Mouse (Mus musculus) liver, adult 2 months (tissue): ENCODE results near the gene Pcx. TPM values are rescaled to one million over a fixed set of nuclear protein-coding genes. Genes with fewer than 3 reads are reported as not detected.
A peak's percentile ranks its signal among the peaks of the same experiment; 100 is the strongest.

ENCODE experiments used
- DNase-seq: peaks from one replicate; pipeline ENCODE4 v3.0.0-alpha.2; 2011; ENCODE audit warnings: low read depth, low spot score; ENCODE audit errors: extremely low read depth
- H3K27ac ChIP-seq: fragments of 200-500 bp; replicated peaks from 2 replicates; pipeline ENCODE4 v1.5.1; 2012; ENCODE audit warnings: low read depth, mild to moderate bottlenecking, control low read depth, inconsistent platforms, low read length; ENCODE audit not compliant: insufficient read depth
- H3K27me3 ChIP-seq: fragments of 200-500 bp; 2 replicates; pipeline ENCODE4 v1.6.1; 2012; ENCODE audit warnings: mild to moderate bottlenecking, moderate library complexity, low read length, inconsistent platforms; ENCODE audit not compliant: control insufficient read depth, insufficient read depth
- H3K36me3 ChIP-seq: fragments of 200-500 bp; 2 replicates; pipeline ENCODE4 v1.6.1; 2012; ENCODE audit warnings: low read length, inconsistent platforms; ENCODE audit not compliant: control insufficient read depth, insufficient read depth
- H3K4me1 ChIP-seq: fragments of 200-500 bp; 2 replicates; pipeline ENCODE4 v1.6.1; 2011; ENCODE audit warnings: low read length; ENCODE audit not compliant: control insufficient read depth, insufficient read depth
- H3K4me3 ChIP-seq: fragments of 200-500 bp; 2 replicates; pipeline ENCODE4 v1.5.1; 2011; ENCODE audit warnings: low read depth, mild to moderate bottlenecking, control low read depth, low read length, moderate library complexity; ENCODE audit not compliant: insufficient read depth
- H3K79me2 ChIP-seq: fragments of 200-500 bp; 2 replicates; pipeline ENCODE4 v1.6.1; 2012; ENCODE audit warnings: inconsistent platforms, mild to moderate bottlenecking, low read length, moderate library complexity; ENCODE audit not compliant: control insufficient read depth, insufficient read depth
- H3K9ac ChIP-seq: fragments of 200-500 bp; 2 replicates; pipeline ENCODE4 v1.6.1; 2012; ENCODE audit warnings: low read depth, mild to moderate bottlenecking, control low read depth, inconsistent platforms, low read length
- CTCF ChIP-seq: fragments of 200-500 bp; IDR thresholded peaks from 2 replicates; pipeline ENCODE4 v1.5.1; 2011; ENCODE audit warnings: low read depth, low read length, control low read depth
- POLR2A ChIP-seq: fragments of 200-500 bp; IDR thresholded peaks from 2 replicates; pipeline ENCODE4 v1.6.1; 2011; ENCODE audit warnings: low read length, control low read depth; ENCODE audit not compliant: insufficient read depth; ENCODE audit errors: extremely low read depth
- WGBS: fragments of 180-500 bp; shearing (Covaris S2); methylation state at CpG from one replicate; pipeline ENCODE4 v1.1.7; 2018; 5-methylcytosine and 5-hydroxymethylcytosine counted together
- polyA plus RNA-seq: library from polyadenylated mRNA; depleted of rRNA; stranded (reverse); fragments of >200 nt; gene quantifications from 2 replicates; pipeline ENCODE4 v1.2.3, GENCODE M21; 2012
- total RNA-seq: library from RNA; depleted of rRNA; stranded (reverse); fragments of >200 nt; gene quantifications from 2 replicates; pipeline ENCODE4 v1.2.3, GENCODE M21; 2014

The Pcx gene
- total and polyA plus RNA-seq, 2 experiments, result 237 to 269 TPM

DNA sequence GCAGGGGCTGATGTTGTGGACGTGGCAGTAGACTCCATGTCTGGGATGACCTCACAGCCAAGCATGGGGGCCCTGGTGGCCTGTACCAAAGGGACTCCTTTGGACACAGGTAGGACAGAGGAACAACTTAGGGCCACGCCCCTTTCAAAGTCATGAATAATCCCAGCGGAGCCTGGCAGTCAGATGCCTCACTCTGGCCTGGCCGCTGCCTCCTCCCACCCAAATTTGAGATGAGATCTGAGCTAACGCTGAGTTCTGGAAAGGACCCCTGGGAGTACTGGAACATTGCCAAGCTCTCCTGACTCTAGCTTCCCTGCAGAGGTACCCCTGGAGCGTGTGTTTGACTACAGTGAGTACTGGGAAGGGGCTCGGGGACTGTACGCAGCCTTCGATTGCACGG is 109.2 kb downstream of the Pcx start:
- Histone ChIP-seq H3K79me2 (no peaks in the 10 kb centered on the region), H3K36me3 (peaks cover 13% of the 10 kb centered on the region; the same call in 1 of the 2 replicates), H3K27me3 (no peaks in the 10 kb centered on the region), H3K27ac (no peak overlapping the region), H3K4me1 (peaks cover 1% of the 10 kb centered on the region; the same call in 1 of the 2 replicates), H3K9ac (no peak overlapping the region), H3K4me3 (no peak overlapping the region)
- WGBS, result 91% methylated on average over 10 of the region's 10 CpGs
- TF ChIP-seq POLR2A, result 0 out of 2 replicates have a peak, but pooled peaks have one; percentile 17
- no peak for TF ChIP-seq CTCF
- DNase-seq, result no peak

DNA sequence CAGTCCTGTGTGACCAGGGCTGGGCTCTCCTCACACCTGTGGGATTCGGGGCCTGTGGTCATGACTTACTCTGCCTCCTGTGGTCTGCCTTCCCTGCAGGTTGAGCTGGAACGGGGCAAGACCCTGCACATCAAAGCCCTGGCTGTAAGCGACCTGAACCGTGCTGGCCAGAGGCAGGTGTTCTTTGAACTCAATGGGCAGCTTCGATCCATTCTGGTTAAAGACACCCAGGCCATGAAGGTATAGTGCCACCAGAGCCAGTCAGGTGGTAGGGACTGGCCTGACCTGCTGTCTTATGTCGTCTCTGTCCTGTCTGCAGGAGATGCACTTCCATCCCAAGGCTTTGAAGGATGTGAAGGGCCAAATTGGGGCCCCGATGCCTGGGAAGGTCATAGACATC is 110.4 kb downstream of the Pcx start:
- DNase-seq, result peak; percentile 58
- peaks cover 13% of the 10 kb centered on the region; the same call in 1 of the 2 replicates for H3K36me3 ChIP-seq
- 54% methylated on average over 7 of the region's 7 CpGs for WGBS

DNA sequence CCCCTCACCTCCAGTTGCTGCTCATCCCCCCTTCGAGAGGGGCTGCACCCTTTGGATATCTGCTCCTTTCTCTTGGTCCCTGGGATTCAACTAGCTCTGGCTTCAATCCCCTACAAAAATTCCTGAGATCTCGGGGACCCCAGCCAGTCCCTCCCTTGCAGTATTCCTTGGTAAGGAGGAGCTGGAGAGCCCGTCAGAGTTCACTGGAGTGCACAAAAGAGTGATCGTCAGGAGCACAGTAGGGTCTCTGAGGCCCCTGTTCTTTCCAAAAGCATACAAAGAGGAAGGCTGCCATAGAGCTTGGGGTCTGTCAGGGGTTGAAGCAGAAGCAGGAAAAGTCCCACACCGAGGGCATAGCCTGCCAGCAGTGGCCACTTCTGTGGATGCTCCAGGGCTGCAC is 112.5 kb downstream of the Pcx start:
- H3K9ac ChIP-seq, result no peak overlapping the region
- H3K4me3 ChIP-seq, result no peak overlapping the region
- H3K27ac ChIP-seq, result no peak overlapping the region
- 82% methylated on average over 5 of the region's 5 CpGs for WGBS
- DNase-seq, result no peak
- no peaks in the 10 kb centered on the region for H3K27me3 ChIP-seq
- no peaks in the 10 kb centered on the region for H3K79me2 ChIP-seq
- H3K36me3 ChIP-seq, result peaks cover 13% of the 10 kb centered on the region; the same call in 1 of the 2 replicates
- no peak for TF ChIP-seq POLR2A
- TF ChIP-seq CTCF, result no peak
- H3K4me1 ChIP-seq, result peaks cover 13% of the 10 kb centered on the region

More for the DNA sequence above, 110.4 kb downstream of the Pcx start:
- Histone ChIP-seq H3K27ac (no peak overlapping the region), H3K4me1 (peaks cover 5% of the 10 kb centered on the region), H3K4me3 (no peak overlapping the region), H3K9ac (no peak overlapping the region), H3K79me2 (no peaks in the 10 kb centered on the region), H3K27me3 (no peaks in the 10 kb centered on the region)
- TF ChIP-seq POLR2A (no peak), CTCF (no peak)

DNA sequence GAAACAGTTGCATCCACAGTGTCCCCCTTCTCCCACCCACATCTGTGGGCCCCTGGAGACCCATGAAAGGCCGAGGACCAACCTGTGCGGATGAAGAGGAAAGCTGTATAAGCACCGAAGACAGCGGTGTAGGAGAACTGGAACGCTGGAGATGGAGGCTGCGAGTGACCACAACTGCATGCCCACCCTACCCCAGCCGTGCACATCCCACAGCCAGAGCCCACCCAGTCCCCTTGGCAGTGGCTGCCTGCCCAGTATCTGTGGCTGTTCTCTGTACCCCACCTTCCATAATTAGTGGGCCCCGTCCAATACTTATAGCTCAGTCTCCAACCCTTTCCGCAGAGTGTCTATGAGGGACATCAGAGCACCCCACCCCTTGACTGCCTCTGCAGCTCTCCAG is 113.1 kb downstream of the Pcx start:
- 91% methylated on average over 9 of the region's 9 CpGs for WGBS
- peaks cover 2% of the 10 kb centered on the region; the same call in 1 of the 2 replicates for H3K79me2 ChIP-seq
- peaks cover 13% of the 10 kb centered on the region for H3K4me1 ChIP-seq
- H3K27me3 ChIP-seq, result no peaks in the 10 kb centered on the region
- no peak overlapping the region for H3K4me3 ChIP-seq
- no peak for TF ChIP-seq CTCF
- TF ChIP-seq POLR2A, result no peak
- DNase-seq, result no peak
- no peak overlapping the region for H3K27ac ChIP-seq
- H3K36me3 ChIP-seq, result peaks cover 13% of the 10 kb centered on the region; the same call in 1 of the 2 replicates
- no peak overlapping the region for H3K9ac ChIP-seq

DNA sequence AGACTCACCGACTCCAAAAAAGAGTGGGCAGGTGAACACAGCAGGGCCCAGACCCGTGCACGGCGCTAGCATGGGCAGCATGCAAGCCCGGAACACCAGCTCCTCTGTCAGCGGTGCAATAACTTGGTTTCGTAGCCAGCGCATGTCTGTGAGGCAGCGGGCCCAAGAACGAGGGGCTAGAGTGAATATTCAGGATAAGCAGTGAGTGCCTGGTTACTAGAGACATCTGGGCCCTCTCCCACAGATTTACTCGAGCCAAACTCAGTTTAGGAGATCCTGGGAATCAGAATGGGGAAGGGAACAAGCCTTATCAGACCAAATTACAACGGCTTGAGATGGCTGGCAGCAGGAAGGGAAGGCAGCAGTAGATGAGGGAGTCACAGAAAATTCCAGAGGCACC is 113.7 kb downstream of the Pcx start:
- peaks cover 2% of the 10 kb centered on the region; the same call in 1 of the 2 replicates for H3K79me2 ChIP-seq
- no peaks in the 10 kb centered on the region for H3K27me3 ChIP-seq
- H3K27ac ChIP-seq, result no peak overlapping the region
- peaks cover 13% of the 10 kb centered on the region; the same call in 1 of the 2 replicates for H3K36me3 ChIP-seq
- peaks cover 13% of the 10 kb centered on the region for H3K4me1 ChIP-seq
- no peak overlapping the region for H3K4me3 ChIP-seq
- H3K9ac ChIP-seq, result no peak overlapping the region
- WGBS, result 89% methylated on average over 12 of the region's 12 CpGs
- DNase-seq, result no peak
- TF ChIP-seq POLR2A (no peak), CTCF (no peak)

DNA sequence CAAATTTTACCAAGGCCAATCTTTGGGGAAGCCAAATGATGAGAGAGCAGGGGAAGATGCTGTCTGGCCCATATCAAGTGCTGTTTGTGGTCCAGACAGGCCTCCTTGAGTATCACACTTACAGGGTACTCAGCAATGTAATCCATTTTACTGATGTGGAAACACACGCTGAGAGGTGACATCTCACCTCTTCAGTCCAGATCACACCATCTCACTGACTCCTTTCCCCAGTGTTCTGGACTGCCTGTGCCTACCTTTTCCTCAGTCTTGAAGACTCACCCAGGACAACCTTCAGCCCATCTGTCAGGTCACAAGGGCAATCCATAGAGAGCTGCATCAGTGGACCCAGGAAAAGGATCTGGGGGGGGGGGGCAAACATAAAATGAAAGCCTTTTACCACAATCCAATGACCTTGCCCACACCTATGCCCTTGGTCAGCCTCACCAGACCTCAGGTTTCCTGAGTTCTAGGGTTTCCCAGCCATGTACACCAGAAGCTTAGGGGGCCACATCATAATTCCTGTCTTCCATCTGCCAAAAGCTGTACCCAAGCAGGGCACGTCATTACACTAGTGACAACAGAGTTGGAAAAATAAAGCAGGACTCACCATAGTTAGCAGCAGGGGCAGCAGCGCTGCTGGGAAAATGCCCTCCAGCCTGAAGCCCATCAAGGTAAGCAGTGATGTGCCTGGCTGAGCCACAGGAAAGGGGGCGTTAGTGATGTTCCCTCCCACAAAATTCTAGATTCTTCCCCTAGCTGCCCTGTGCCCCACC is 114.3 kb downstream of the Pcx start:
- H3K9ac ChIP-seq, result peak overlapping the region; percentile 90
- TF ChIP-seq POLR2A, result no peak
- TF ChIP-seq CTCF, result no peak
- peaks cover 10% of the 10 kb centered on the region; the same call in 1 of the 2 replicates for H3K36me3 ChIP-seq
- no peaks in the 10 kb centered on the region for H3K27me3 ChIP-seq
- peak overlapping the region; percentile 86 for H3K4me3 ChIP-seq
- DNase-seq, result no peak
- peaks cover 13% of the 10 kb centered on the region for H3K4me1 ChIP-seq
- H3K79me2 ChIP-seq, result peaks cover 2% of the 10 kb centered on the region; the same call in 1 of the 2 replicates
- peak overlapping the region; percentile 22 for H3K27ac ChIP-seq
- WGBS, result 13% methylated on average over 4 of the region's 4 CpGs
